Mouse (Mus musculus) adrenal gland, adult (tissue): ENCODE measurements around the gene Gm14692.
"Not testable (repeated sequence)": the region's sequence is repeated elsewhere in the genome, so short reads cannot be mapped to it uniquely, and the experiment has no call there.

Experiments used
- DNase-seq, 2 experiments: peaks; one replicate each; pipeline ENCODE4 v3.0.0; 2022 to 2023; ENCODE audit warnings: low spot score in 1 of 2; ENCODE audit not compliant: inconsistent age in 2 of 2

The Gm14692 gene

DNA sequence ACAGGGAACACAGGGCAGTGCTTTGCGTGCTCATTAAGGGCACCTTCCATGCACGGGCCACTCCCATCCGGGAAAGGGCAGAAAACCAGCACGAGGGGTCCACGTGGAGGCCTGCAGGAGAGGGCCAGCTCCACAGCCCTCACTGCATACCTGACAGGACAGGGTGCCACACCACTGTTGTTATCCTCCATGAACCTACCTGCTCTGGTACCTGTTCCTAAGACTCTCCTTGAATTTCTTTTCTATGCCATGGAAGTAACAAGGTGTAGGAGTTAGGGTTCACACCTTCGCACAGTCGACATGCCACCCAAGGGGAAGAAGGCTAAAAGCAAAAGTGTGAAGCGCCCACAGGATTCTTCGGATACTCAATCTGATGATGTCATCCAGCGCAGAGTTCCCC, at the start of gene Gm14692:
Gene Gm14692, plus strand, starts transcription at position 301 of the 400 bp plus-strand sequence.
- not testable (repeated sequence) for DNase-seq

DNA sequence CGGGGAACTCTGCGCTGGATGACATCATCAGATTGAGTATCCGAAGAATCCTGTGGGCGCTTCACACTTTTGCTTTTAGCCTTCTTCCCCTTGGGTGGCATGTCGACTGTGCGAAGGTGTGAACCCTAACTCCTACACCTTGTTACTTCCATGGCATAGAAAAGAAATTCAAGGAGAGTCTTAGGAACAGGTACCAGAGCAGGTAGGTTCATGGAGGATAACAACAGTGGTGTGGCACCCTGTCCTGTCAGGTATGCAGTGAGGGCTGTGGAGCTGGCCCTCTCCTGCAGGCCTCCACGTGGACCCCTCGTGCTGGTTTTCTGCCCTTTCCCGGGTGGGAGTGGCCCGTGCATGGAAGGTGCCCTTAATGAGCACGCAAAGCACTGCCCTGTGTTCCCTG, 2.0 kb upstream of the Gm14692 start, which contains the start of gene Gm1140:
Gene Gm1140, minus strand, starts transcription at position 101 of the 400 bp plus-strand sequence.
- DNase-seq = not testable (repeated sequence)
